Mouse (Mus musculus) forebrain, postnatal 0 days (tissue): ENCODE data around the gene Nxt1. TPM values are rescaled to one million over a fixed set of nuclear protein-coding genes. Genes with fewer than 3 reads are reported as not detected.

Experiments used
- ATAC-seq: fragments of 200-750 bp; cut with Nextera tagmentation; 2 replicates; pipeline ENCODE4 v1.8.0; 2017; ENCODE audit warnings: mild to moderate bottlenecking, moderate library complexity
- DNase-seq: peaks from one replicate; pipeline ENCODE4 v3.0.0-alpha.2; 2015
- H3K27ac ChIP-seq: fragments of 300-500 bp; sonication (generic); 2 replicates; pipeline ENCODE4 v1.5.1; 2014; ENCODE audit warnings: low read depth, mild to moderate bottlenecking, antibody characterized with exemption, low read length, moderate library complexity, mixed read lengths
- H3K27me3 ChIP-seq: fragments of 300-500 bp; sonication (generic); 2 replicates; pipeline ENCODE4 v1.6.1; 2014; ENCODE audit warnings: mild to moderate bottlenecking, low read length, mixed read lengths; ENCODE audit not compliant: insufficient read depth
- H3K36me3 ChIP-seq: fragments of 300-500 bp; sonication (generic); 2 replicates; pipeline ENCODE4 v1.6.1; 2014; ENCODE audit warnings: mild to moderate bottlenecking, moderate library complexity; ENCODE audit not compliant: insufficient read depth
- H3K4me1 ChIP-seq: fragments of 300-500 bp; sonication (generic); 2 replicates; pipeline ENCODE4 v1.6.1; 2014; ENCODE audit warnings: antibody characterized with exemption; ENCODE audit not compliant: insufficient read depth
- H3K4me2 ChIP-seq: fragments of 300-500 bp; sonication (generic); 2 replicates; pipeline ENCODE4 v1.6.1; 2014; ENCODE audit warnings: low read depth, mild to moderate bottlenecking, moderate library complexity
- H3K4me3 ChIP-seq: fragments of 300-500 bp; sonication (generic); 2 replicates; pipeline ENCODE4 v1.5.1; 2014; ENCODE audit warnings: low read depth, low read length, mixed read lengths
- H3K9ac ChIP-seq: fragments of 300-500 bp; sonication (generic); 2 replicates; pipeline ENCODE4 v1.6.1; 2014; ENCODE audit warnings: mild to moderate bottlenecking
- H3K9me3 ChIP-seq: fragments of 300-500 bp; sonication (generic); 2 replicates; pipeline ENCODE4 v1.6.1; 2016; ENCODE audit warnings: low read length
- CTCF ChIP-seq: sonication (generic); IDR thresholded peaks from 2 replicates; pipeline ENCODE4 v1.5.1; 2016; ENCODE audit warnings: antibody characterized with exemption, control low read depth, low read depth
- WGBS: fragments of 180-500 bp; shearing (Covaris S2); extraction: QIAGEN DNeasy Blood & Tissue Kit; methylation state at CpG from one replicate; pipeline ENCODE4 v1.1.7; 2014; 5-methylcytosine and 5-hydroxymethylcytosine counted together
- polyA plus RNA-seq: library from polyadenylated mRNA; unstranded; fragments of >200 nt; fragmentation: Nextera tagmentation; extraction: Ambion mirVana; gene quantifications from 2 replicates; pipeline ENCODE4 v1.2.1, GENCODE M21; 2015
- total RNA-seq: library from RNA; depleted of rRNA; stranded (reverse); fragments of >200 nt; gene quantifications from 2 replicates; pipeline ENCODE4 v1.2.3, GENCODE M21; 2014; rRNA removed

The Nxt1 gene
- total RNA-seq (26.9 and 34.6 TPM in 2 replicates), polyA plus RNA-seq (29.6 and 38.4 TPM in 2 replicates)

DNA sequence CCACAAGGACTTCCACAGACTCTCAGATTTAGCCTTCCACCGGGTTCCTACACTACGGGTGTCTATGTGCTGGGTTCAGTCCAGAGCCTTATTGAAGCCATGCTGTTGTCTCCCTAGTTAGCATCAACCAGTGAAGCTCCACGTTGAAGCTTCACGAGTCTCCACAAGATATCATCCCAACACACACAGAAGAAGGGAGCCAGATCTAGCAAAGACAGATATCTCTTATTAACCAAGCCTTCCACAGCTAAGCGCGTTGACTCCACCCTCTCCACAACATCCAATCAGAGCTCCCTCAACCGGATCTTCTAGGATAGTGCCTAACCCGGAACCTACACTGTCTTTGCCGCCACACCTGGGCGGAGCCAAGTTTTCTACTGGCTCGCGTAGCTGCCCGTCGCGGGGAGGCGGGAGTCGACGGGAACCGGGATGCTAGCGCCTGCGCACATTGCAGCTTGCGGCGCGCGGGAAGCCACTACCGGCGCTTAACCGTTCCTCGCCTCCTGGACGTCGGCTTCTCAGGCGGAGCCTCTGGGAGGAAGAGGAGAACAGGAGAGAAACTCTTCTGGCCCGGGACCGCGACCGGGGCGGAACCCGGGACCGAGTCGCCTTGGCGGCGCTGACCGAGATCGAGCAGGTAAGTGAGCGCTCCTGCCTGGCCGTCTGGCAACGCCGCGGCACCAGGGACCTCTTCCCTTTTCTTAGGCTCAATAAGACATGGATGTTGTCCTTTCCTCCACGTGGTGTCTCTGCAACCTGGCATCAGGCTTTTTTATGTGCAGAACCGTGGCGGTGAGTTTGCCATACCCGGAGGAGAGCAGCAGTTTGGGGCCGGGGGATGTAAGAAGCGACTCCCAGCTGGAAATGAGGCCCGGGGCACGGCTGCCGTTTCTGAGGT, at the start of gene Nxt1:
Gene Nxt1, plus strand, starts transcription at position 403 of the 898 bp plus-strand sequence.
- peaks cover 15% of the 10 kb centered on the region for H3K36me3 ChIP-seq
- 3% methylated on average over 58 of the region's 58 CpGs for WGBS
- H3K4me3 ChIP-seq: peak within 1 kb of the TSS; percentile 80
- H3K4me2 ChIP-seq: peak within 1 kb of the TSS; percentile 84
- DNase-seq: peak; percentile 99
- peak; percentile 22; the same call in 1 of the 2 replicates for TF ChIP-seq CTCF
- H3K27ac ChIP-seq: peak within 1 kb of the TSS; percentile 76
- peak; percentile 100 for ATAC-seq
- no peaks in the 10 kb centered on the region for H3K27me3 ChIP-seq
- H3K9me3 ChIP-seq: no peaks in the 10 kb centered on the region
- H3K4me1 ChIP-seq: peaks cover 6% of the 10 kb centered on the region; the same call in 1 of the 2 replicates
- H3K9ac ChIP-seq: peak within 1 kb of the TSS; percentile 71

DNA sequence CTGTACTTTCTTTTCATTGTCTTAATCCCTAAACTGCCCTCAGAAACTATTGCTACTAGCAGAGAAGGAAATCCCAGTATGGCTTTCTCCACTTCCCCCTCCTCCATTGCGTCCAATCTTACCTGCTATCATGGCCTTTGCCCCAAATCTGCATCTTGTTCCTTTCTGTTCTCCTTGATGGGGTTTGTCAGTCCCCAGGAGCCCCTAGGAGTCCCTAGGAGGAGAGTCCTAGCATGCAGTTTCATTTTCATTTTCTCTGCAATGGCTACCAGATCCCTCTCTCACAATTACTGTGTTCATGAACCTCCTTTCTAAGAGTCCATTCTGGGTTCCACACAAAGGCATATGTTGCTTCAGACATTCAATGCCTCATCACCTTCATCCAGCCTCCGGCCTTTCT, 49.3 kb upstream of the Nxt1 start:
- H3K4me1 ChIP-seq: no peaks in the 10 kb centered on the region
- H3K27me3 ChIP-seq: no peaks in the 10 kb centered on the region
- ATAC-seq (no peak), DNase-seq (no peak)
- H3K9ac ChIP-seq: no peak overlapping the region
- H3K36me3 ChIP-seq: no peaks in the 10 kb centered on the region
- no peaks in the 10 kb centered on the region for H3K9me3 ChIP-seq
- no peak for TF ChIP-seq CTCF
- H3K4me2 ChIP-seq: no peak overlapping the region
- WGBS: 85% methylated on average over 2 of the region's 2 CpGs
- no peak overlapping the region for H3K4me3 ChIP-seq
- H3K27ac ChIP-seq: no peak overlapping the region

DNA sequence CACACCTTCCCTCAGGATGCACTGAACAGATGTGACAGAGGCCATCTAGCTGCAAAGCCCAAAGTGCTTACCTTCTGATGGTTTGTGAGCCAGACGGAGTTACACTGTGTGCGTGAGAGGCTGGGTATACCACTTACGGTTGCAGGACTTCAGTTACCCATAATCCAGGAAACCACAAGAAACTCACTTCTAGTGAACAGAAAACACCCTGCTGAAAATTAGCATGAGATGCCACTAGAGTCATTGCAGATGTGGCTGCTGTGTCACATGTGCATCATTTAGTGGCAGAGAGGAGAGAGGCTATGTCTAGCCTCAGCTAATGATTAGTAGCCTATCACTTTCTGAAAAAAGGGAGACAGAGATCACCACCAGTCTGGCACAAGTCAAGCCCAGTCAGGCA, 47.9 kb upstream of the Nxt1 start:
- ATAC-seq: no peak
- Histone ChIP-seq H3K9ac (no peak overlapping the region), H3K27me3 (no peaks in the 10 kb centered on the region), H3K36me3 (no peaks in the 10 kb centered on the region), H3K27ac (no peak overlapping the region), H3K4me2 (no peak overlapping the region), H3K9me3 (no peaks in the 10 kb centered on the region), H3K4me1 (no peaks in the 10 kb centered on the region), H3K4me3 (no peak overlapping the region)
- no peak for DNase-seq
- WGBS: 93% methylated on average over 3 of the region's 3 CpGs
- no peak for TF ChIP-seq CTCF

DNA sequence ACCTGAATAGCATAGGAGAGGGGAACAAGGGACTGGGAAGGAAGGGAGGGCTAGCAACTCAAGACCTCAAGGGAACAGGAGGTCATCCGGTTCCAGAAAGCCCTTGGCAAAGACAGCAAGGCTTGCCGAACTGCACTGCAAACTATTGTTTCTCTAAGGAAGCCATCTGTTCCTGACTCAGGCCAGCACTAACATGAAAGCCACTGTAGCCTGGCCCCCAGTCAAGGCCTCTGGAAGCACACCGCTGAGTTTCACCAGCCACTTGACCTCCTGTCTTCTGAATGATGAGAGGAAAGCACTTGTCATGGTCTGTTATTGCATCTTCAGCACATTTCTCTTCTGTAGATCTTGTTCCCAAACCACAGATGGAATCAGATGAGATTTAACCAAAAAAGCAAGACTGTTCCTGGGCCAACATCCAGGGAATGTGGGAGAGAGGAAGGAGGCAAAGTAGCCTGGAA, 45.4 kb upstream of the Nxt1 start:
- no peak for TF ChIP-seq CTCF
- no peaks in the 10 kb centered on the region for H3K36me3 ChIP-seq
- 80% methylated on average over 3 of the region's 3 CpGs for WGBS
- no peak overlapping the region for H3K4me2 ChIP-seq
- ATAC-seq (no peak), DNase-seq (no peak)
- H3K4me3 ChIP-seq: no peak overlapping the region
- H3K9ac ChIP-seq: no peak overlapping the region
- no peak overlapping the region for H3K27ac ChIP-seq
- H3K27me3 ChIP-seq: no peaks in the 10 kb centered on the region
- H3K9me3 ChIP-seq: no peaks in the 10 kb centered on the region
- no peaks in the 10 kb centered on the region for H3K4me1 ChIP-seq

DNA sequence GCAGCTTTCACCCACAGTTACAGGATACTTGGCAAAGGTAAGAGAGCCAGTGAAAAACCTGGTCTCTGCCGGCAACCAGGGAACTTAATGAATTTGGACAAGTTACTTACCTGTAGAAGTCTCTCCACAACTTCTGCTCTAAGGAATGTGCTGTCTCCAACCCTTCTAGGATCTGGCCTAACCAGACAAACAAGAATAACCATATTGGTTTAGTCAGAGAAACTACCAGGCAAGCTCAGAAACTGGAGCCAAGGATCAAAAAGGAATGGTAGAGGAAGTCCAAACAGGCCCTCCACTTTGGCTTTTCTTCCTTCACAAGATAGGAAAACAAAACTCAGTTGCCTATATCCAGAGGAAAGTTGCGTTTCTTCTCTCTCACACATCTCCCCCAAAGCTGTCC, 41.4 kb upstream of the Nxt1 start:
- Histone ChIP-seq H3K4me3 (no peak overlapping the region), H3K4me1 (no peaks in the 10 kb centered on the region), H3K9me3 (no peaks in the 10 kb centered on the region), H3K36me3 (no peaks in the 10 kb centered on the region), H3K27ac (no peak overlapping the region), H3K9ac (no peak overlapping the region), H3K27me3 (no peaks in the 10 kb centered on the region), H3K4me2 (no peak overlapping the region)
- ATAC-seq: no peak
- no peak for DNase-seq
- no peak for TF ChIP-seq CTCF
- WGBS: 96% methylated on average over 2 of the region's 2 CpGs

DNA sequence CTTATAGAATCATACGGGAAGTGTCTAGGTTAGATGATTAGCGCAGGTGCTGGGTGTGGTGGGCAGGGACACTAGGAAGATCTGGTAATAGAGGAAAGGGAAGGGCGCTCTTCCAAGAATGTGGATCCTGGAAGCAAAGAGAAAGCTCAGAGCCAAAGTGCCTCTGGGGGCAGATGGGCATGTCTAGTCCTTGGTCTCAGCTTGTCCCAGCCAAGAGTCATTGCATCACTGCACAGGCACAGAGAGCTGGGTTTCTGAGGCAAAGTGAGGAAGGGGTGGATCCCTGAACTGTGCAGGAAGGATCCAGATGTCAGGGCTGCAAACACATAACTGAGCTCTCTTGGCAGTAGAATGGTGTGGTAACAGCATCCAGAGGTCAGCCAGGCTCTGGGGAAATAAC, 40.8 kb upstream of the Nxt1 start:
- Histone ChIP-seq H3K9ac (no peak overlapping the region), H3K27me3 (no peaks in the 10 kb centered on the region), H3K4me2 (no peak overlapping the region), H3K9me3 (no peaks in the 10 kb centered on the region), H3K36me3 (no peaks in the 10 kb centered on the region), H3K4me1 (no peaks in the 10 kb centered on the region), H3K4me3 (no peak overlapping the region), H3K27ac (no peak overlapping the region)
- TF ChIP-seq CTCF: no peak
- whole genome bisulfite sequencing: 94% methylated on average over 3 of the region's 3 CpGs
- DNase-seq: no peak
- ATAC-seq: no peak

DNA sequence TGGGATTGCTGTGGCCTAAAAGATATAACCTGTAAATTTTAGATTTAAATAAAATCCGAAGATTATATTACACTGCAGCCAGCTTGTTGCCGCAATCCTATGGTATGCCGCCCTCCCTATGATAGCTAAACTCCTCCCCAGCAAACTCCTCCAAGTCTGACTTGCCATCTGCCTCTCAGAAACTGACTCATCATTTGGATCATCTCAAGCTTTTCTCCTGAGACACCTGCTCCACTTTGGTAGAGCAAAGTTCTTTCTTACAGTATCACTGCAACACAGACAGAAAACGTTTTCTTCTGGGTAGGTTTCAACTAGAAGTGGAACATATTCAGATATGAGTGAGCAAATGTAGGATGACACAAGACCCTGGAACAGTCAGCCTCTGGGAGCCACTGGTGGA, 37.9 kb upstream of the Nxt1 start:
- Histone ChIP-seq H3K4me1 (no peaks in the 10 kb centered on the region), H3K27me3 (no peaks in the 10 kb centered on the region), H3K4me3 (no peak overlapping the region), H3K4me2 (no peak overlapping the region), H3K27ac (no peak overlapping the region), H3K36me3 (no peaks in the 10 kb centered on the region), H3K9me3 (no peaks in the 10 kb centered on the region), H3K9ac (no peak overlapping the region)
- 86% methylated on average over 4 of the region's 4 CpGs for WGBS
- no peak for TF ChIP-seq CTCF
- no peak for DNase-seq
- ATAC-seq: no peak
